Mouse (Mus musculus): ENCODE results near the gene Dnph1.

GRCm38 (mm10) chr17:46486995-46487394, 9.5 kb upstream of the Dnph1 start:
- TF ChIP-seq CTCF (IDR thresholded peaks at IDR 0.05; ENCODE audit: low read depth) = no peak
- no peak for TF ChIP-seq EP300 (optimal IDR thresholded peaks at IDR 0.05)
